ENCODE assay signal across 8 mouse cellular contexts in genomic region chr7:75612000-75612682, GRCm38 (mm10).
DNase-seq lines count a peak whose midpoint lies in the region; ATAC-seq lines count a peak whose summit lies in the region.

No protein-coding gene starts in this region.

- 19% methylated on average over 13 of the region's 13 CpGs for WGBS in heart, embryonic 13.5 days

- peaks cover 10% of the 10 kb centered on the region for H3K4me1 ChIP-seq in brown adipose tissue, adult 24 weeks (ENCODE audit: control insufficient read depth, insufficient read depth, insufficient read length, low read length)
- H3K4me1 ChIP-seq in heart, embryonic 13.5 days = peaks cover 76% of the 10 kb centered on the region

- no peaks in the 10 kb centered on the region for H3K27me3 ChIP-seq in heart, embryonic 13.5 days (replicated peaks)

- peaks cover 58% of the 10 kb centered on the region for H3K36me3 ChIP-seq in heart, embryonic 13.5 days

- DNase-seq in gastrocnemius, adult 18-20 months (ENCODE audit: low spot score) = peak; percentile 70
- no peak for DNase-seq in gastrocnemius, postnatal 4 days (ENCODE audit: low spot score in 2 of 2)
- peak; percentile 55 to 72 for DNase-seq in kidney, postnatal 36 days
- DNase-seq in cerebellum, adult 11-12 months = no peak
- DNase-seq in frontal cortex, postnatal 14 days (ENCODE audit: low spot score in 2 of 2) = no peak

- H3K4me3 ChIP-seq in brown adipose tissue, adult 24 weeks (ENCODE audit: insufficient read depth, low read depth, low read length) = peak overlapping the region; percentile 58
- peak overlapping the region; percentile 49 for H3K4me3 ChIP-seq in heart, embryonic 13.5 days

- ATAC-seq in heart, embryonic 13.5 days (ENCODE audit: extremely low read depth, insufficient number of reproducible peaks, low FRiP score, low TSS enrichment) = peak; percentile 72
- ATAC-seq in megakaryocyte progenitor cell, adult 5-6 weeks (replicated peaks; ENCODE audit: poor library complexity) = peak; percentile 83

- peak overlapping the region; percentile 60 for H3K4me2 ChIP-seq in heart, embryonic 13.5 days

- H3K9ac ChIP-seq in heart, embryonic 13.5 days = peak overlapping the region; percentile 77

- no peaks in the 10 kb centered on the region for H3K9me3 ChIP-seq in heart, embryonic 13.5 days

- H3K27ac ChIP-seq in brown adipose tissue, adult 24 weeks (replicated peaks; ENCODE audit: low read depth, low read length) = peak overlapping the region; percentile 91
- peak overlapping the region; percentile 92 for H3K27ac ChIP-seq in heart, embryonic 13.5 days (replicated peaks)

Comparison
In these comparisons a context has a peak if more than half of its experiments do, and no peak if none do; other contexts are left out.
1. DNase-seq: peak in gastrocnemius, adult 18-20 months (single experiment) and kidney, postnatal 36 days (2 of 2); none in gastrocnemius, postnatal 4 days (0 of 2), cerebellum, adult 11-12 months (single experiment) and frontal cortex, postnatal 14 days (0 of 2).